Mouse (Mus musculus) hindbrain, embryonic 12.5 days (tissue): Measurements from ENCODE around the gene Id1. TPM values are rescaled to one million over a fixed set of nuclear protein-coding genes. Genes with fewer than 3 reads are reported as not detected.
A peak's percentile ranks its signal among the peaks of the same experiment; 100 is the strongest.

Experiments
- ATAC-seq: fragments of 200-750 bp; cut with Nextera tagmentation; 2 replicates; pipeline ENCODE4 v1.8.0; 2017; ENCODE audit warnings: moderate TSS enrichment; ENCODE audit not compliant: low FRiP score
- H3K27ac ChIP-seq: fragments of 300-500 bp; sonication (generic); 2 replicates; pipeline ENCODE4 v1.5.1; 2016; ENCODE audit warnings: mild to moderate bottlenecking
- H3K27me3 ChIP-seq: fragments of 300-500 bp; sonication (generic); 2 replicates; pipeline ENCODE4 v1.6.1; 2016; ENCODE audit warnings: mild to moderate bottlenecking
- H3K36me3 ChIP-seq: fragments of 300-500 bp; sonication (generic); 2 replicates; pipeline ENCODE4 v1.6.1; 2016; ENCODE audit warnings: mild to moderate bottlenecking
- H3K4me1 ChIP-seq: fragments of 300-500 bp; sonication (generic); 2 replicates; pipeline ENCODE4 v1.6.1; 2016
- H3K4me2 ChIP-seq: fragments of 300-500 bp; sonication (generic); replicated peaks from 2 replicates; pipeline ENCODE4 v1.6.1; 2016; ENCODE audit warnings: mild to moderate bottlenecking
- H3K4me3 ChIP-seq: fragments of 300-500 bp; sonication (generic); 2 replicates; pipeline ENCODE4 v1.5.1; 2016; ENCODE audit warnings: mild to moderate bottlenecking
- H3K9ac ChIP-seq: fragments of 300-500 bp; sonication (generic); 2 replicates; pipeline ENCODE4 v1.6.1; 2016; ENCODE audit warnings: mild to moderate bottlenecking, moderate library complexity
- H3K9me3 ChIP-seq: fragments of 300-500 bp; sonication (generic); replicated peaks from 2 replicates; pipeline ENCODE4 v1.6.1; 2016; ENCODE audit warnings: mild to moderate bottlenecking
- WGBS: fragments of 180-500 bp; shearing (Covaris S2); methylation state at CpG from one replicate; pipeline ENCODE4 v1.1.7; 2016; 5-methylcytosine and 5-hydroxymethylcytosine counted together
- microRNA-seq: library from miRNA; unstranded; fragments of <30 nt; microRNA quantifications from one replicate; pipeline ENCODE4, GENCODE M21; 2017
- polyA plus RNA-seq: library from polyadenylated mRNA; unstranded; fragments of >200 nt; fragmentation: Nextera tagmentation; extraction: Ambion mirVana; gene quantifications from 2 replicates; pipeline ENCODE4 v1.2.1, GENCODE M21; 2016

The Id1 gene
- polyA plus RNA-seq, 1 experiment from 2014 or later, result 157 TPM

GRCm38 (mm10) chr2:152776435-152776834, 40.4 kb downstream of the Id1 start:
- H3K27me3 ChIP-seq, result no peaks in the 10 kb centered on the region
- no peak overlapping the region for H3K27ac ChIP-seq
- H3K4me3 ChIP-seq, result no peak overlapping the region
- peaks cover 3% of the 10 kb centered on the region; the same call in 1 of the 2 replicates for H3K4me1 ChIP-seq
- H3K36me3 ChIP-seq, result peaks cover 17% of the 10 kb centered on the region; the same call in 1 of the 2 replicates
- no peaks in the 10 kb centered on the region for H3K9me3 ChIP-seq
- no peak overlapping the region for H3K4me2 ChIP-seq
- H3K9ac ChIP-seq, result no peak overlapping the region
- WGBS, result 95% methylated on average over 2 of the region's 2 CpGs
- no peak for ATAC-seq

- Histone ChIP-seq H3K4me1 (peaks cover 4% of the 10 kb centered on the region; the same call in 1 of the 2 replicates), H3K4me2 (no peak overlapping the region), H3K9ac (no peak overlapping the region), H3K27me3 (no peaks in the 10 kb centered on the region), H3K9me3 (no peaks in the 10 kb centered on the region), H3K27ac (no peak overlapping the region), H3K36me3 (peaks cover 23% of the 10 kb centered on the region; the same call in 1 of the 2 replicates), H3K4me3 (no peak overlapping the region)
- ATAC-seq, result no peak
- WGBS, result 90% methylated on average over 3 of the region's 3 CpGs
Observed at GRCm38 (mm10) chr2:152777081-152777480, 41.0 kb downstream of the Id1 start.

- no peak overlapping the region for H3K27ac ChIP-seq
- H3K36me3 ChIP-seq, result peaks cover 27% of the 10 kb centered on the region; the same call in 1 of the 2 replicates
- no peaks in the 10 kb centered on the region for H3K27me3 ChIP-seq
- no peak overlapping the region for H3K4me3 ChIP-seq
- no peak overlapping the region for H3K9ac ChIP-seq
- ATAC-seq, result no peak
- H3K4me1 ChIP-seq, result peaks cover 7% of the 10 kb centered on the region
- H3K4me2 ChIP-seq, result no peak overlapping the region
- 96% methylated on average over 2 of the region's 2 CpGs for WGBS
- no peaks in the 10 kb centered on the region for H3K9me3 ChIP-seq
Observed at GRCm38 (mm10) chr2:152780466-152780865, 44.4 kb downstream of the Id1 start.

GRCm38 (mm10) chr2:152781031-152781711, 45.1 kb downstream of the Id1 start:
- 87% methylated on average over 3 of the region's 3 CpGs for WGBS
- Histone ChIP-seq H3K27me3 (no peaks in the 10 kb centered on the region), H3K36me3 (peaks cover 27% of the 10 kb centered on the region; the same call in 1 of the 2 replicates), H3K9ac (no peak overlapping the region), H3K9me3 (no peaks in the 10 kb centered on the region), H3K4me1 (peaks cover 7% of the 10 kb centered on the region), H3K4me3 (no peak overlapping the region), H3K27ac (no peak overlapping the region), H3K4me2 (no peak overlapping the region)
- no peak for ATAC-seq

GRCm38 (mm10) chr2:152782656-152783055, 46.6 kb downstream of the Id1 start:
- 86% methylated on average over 5 of the region's 5 CpGs for WGBS
- Histone ChIP-seq H3K9me3 (no peaks in the 10 kb centered on the region), H3K4me2 (no peak overlapping the region), H3K27ac (no peak overlapping the region), H3K4me3 (no peak overlapping the region), H3K27me3 (no peaks in the 10 kb centered on the region), H3K9ac (no peak overlapping the region), H3K4me1 (peaks cover 7% of the 10 kb centered on the region), H3K36me3 (peaks cover 27% of the 10 kb centered on the region; the same call in 1 of the 2 replicates)
- no peak for ATAC-seq

GRCm38 (mm10) chr2:152783241-152783640, 47.2 kb downstream of the Id1 start:
- no peaks in the 10 kb centered on the region for H3K9me3 ChIP-seq
- 93% methylated on average over 5 of the region's 5 CpGs for WGBS
- ATAC-seq, result no peak

GRCm38 (mm10) chr2:152784640-152785039, 48.6 kb downstream of the Id1 start:
- no peak for ATAC-seq
- H3K36me3 ChIP-seq, result peaks cover 27% of the 10 kb centered on the region; the same call in 1 of the 2 replicates
- 93% methylated on average over 8 of the region's 8 CpGs for WGBS
- no peak overlapping the region for H3K4me3 ChIP-seq
- no peak overlapping the region for H3K9ac ChIP-seq
- H3K4me1 ChIP-seq, result peaks cover 16% of the 10 kb centered on the region
- H3K27me3 ChIP-seq, result no peaks in the 10 kb centered on the region
- no peaks in the 10 kb centered on the region for H3K9me3 ChIP-seq
- no peak overlapping the region for H3K4me2 ChIP-seq
- H3K27ac ChIP-seq, result 0 out of 2 replicates have a peak overlapping the region, but pooled peaks have one; percentile 53

More at GRCm38 (mm10) chr2:152783241-152783640, 47.2 kb downstream of the Id1 start:
- Histone ChIP-seq H3K36me3 (peaks cover 27% of the 10 kb centered on the region; the same call in 1 of the 2 replicates), H3K9ac (no peak overlapping the region), H3K4me1 (peaks cover 7% of the 10 kb centered on the region), H3K4me2 (no peak overlapping the region), H3K4me3 (no peak overlapping the region), H3K27ac (no peak overlapping the region), H3K27me3 (no peaks in the 10 kb centered on the region)

GRCm38 (mm10) chr2:152785446-152786350, 49.6 kb downstream of the Id1 start:
- peak overlapping the region; percentile 53 for H3K27ac ChIP-seq
- peaks cover 18% of the 10 kb centered on the region; the same call in 1 of the 2 replicates for H3K36me3 ChIP-seq
- no peak overlapping the region for H3K4me2 ChIP-seq
- ATAC-seq, result no peak
- H3K27me3 ChIP-seq, result no peaks in the 10 kb centered on the region
- no peak overlapping the region for H3K9ac ChIP-seq
- peaks cover 16% of the 10 kb centered on the region for H3K4me1 ChIP-seq
- H3K9me3 ChIP-seq, result no peaks in the 10 kb centered on the region
- H3K4me3 ChIP-seq, result no peak overlapping the region
- 71% methylated on average over 18 of the region's 18 CpGs for WGBS

Small RNA genes lying within 50 kb of the gene (microRNA-seq; reads per million reads assigned to microRNA genes)
- gene Gm23802, result not detected

Other genes starting within 250 kb of the Id1 start
- gene Defb22, start 246.1 kb upstream of the Id1 start, polyA plus RNA-seq, result not detected in 2 replicates
- not detected in 2 replicates for gene Defb26, start 224.6 kb upstream of the Id1 start, polyA plus RNA-seq
- not detected in 2 replicates for gene Defb28, start 218.0 kb upstream of the Id1 start, polyA plus RNA-seq
- gene Defb29, start 196.2 kb upstream of the Id1 start, polyA plus RNA-seq, result not detected in 2 replicates
- gene Gm17416, start 166.9 kb upstream of the Id1 start, polyA plus RNA-seq, result not detected in 2 replicates
- gene Defb21, start 163.5 kb upstream of the Id1 start, polyA plus RNA-seq, result not detected in 2 replicates
- not detected in 2 replicates for gene Defb19, start 155.9 kb upstream of the Id1 start, polyA plus RNA-seq
- gene Defb45, start 136.9 kb upstream of the Id1 start, polyA plus RNA-seq, result not detected in 2 replicates
- gene Defb36, start 131.9 kb upstream of the Id1 start, polyA plus RNA-seq, result not detected in 2 replicates
- not detected in 2 replicates for gene Defb25, start 113.2 kb upstream of the Id1 start, polyA plus RNA-seq
- 0.72 and 0.82 TPM in 2 replicates for gene Rem1, start 109.3 kb upstream of the Id1 start, polyA plus RNA-seq
- gene H13, start 66.8 kb upstream of the Id1 start, polyA plus RNA-seq, result 153 and 157 TPM in 2 replicates
- 34.9 and 40.5 TPM in 2 replicates for gene Mcts2, start 49.2 kb upstream of the Id1 start, polyA plus RNA-seq
- gene Cox4i2, start 17.9 kb downstream of the Id1 start, polyA plus RNA-seq, result 5.0 and 5.3 TPM in 2 replicates
- gene Bcl2l1, start 95.5 kb downstream of the Id1 start, polyA plus RNA-seq, result 155 and 166 TPM in 2 replicates
- 81.5 and 87.9 TPM in 2 replicates for gene Tpx2, start 111.7 kb downstream of the Id1 start, polyA plus RNA-seq
- 0.10 TPM in 1 of 2 replicates, not detected in the other for gene Mylk2, start 175.1 kb downstream of the Id1 start, polyA plus RNA-seq
- gene Foxs1, start 197.0 kb downstream of the Id1 start, polyA plus RNA-seq, result 1.3 and 2.5 TPM in 2 replicates
- 2.8 and 2.9 TPM in 2 replicates for gene Dusp15, start 215.4 kb downstream of the Id1 start, polyA plus RNA-seq
- 2.4 and 3.9 TPM in 2 replicates for gene Ttll9, start 226.2 kb downstream of the Id1 start, polyA plus RNA-seq